9 mouse cellular contexts compared by ENCODE assay signal in the genomic region with DNA sequence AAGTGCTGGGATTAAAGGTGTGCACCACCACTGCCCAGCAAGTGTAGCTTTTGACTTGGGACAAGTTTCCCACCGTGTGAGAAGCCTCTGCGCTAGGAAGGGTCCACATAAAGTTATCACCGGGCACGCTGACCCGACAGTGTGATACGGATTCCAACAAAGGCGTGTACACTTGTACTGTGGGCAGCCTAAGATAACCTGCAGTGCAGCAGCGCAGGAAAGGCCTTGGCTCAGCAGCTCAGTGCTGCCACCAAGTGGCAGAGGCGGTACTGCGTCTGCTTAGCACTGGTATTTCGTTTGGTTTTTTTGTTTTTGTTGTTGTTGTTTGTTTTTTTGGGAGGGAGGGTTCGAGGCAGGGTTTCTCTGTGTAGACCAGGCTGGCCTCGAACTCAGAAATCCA.
DNase-seq lines count a peak whose midpoint lies in the region; ATAC-seq lines count a peak whose summit lies in the region.
"Had no signal": no experiment of that assay in that cellular context is flagged by ENCODE, and none has a peak within 500 bp of the region (broad histone marks: within the 10 kb centered on the region; RNA-seq: fewer than 3 reads in every experiment).

No protein-coding gene starts in this region.

- H3K36me3 ChIP-seq in hindbrain, embryonic 11.5 days (ENCODE audit: control insufficient read depth, insufficient read depth, low read length), result peaks cover 3% of the 10 kb centered on the region; the same call in 1 of the 2 replicates
- H3K36me3 ChIP-seq in hindbrain, embryonic 13.5 days, result peaks cover 43% of the 10 kb centered on the region
- H3K36me3 ChIP-seq in forebrain, embryonic 15.5 days, result peaks cover 26% of the 10 kb centered on the region
- H3K36me3 ChIP-seq in intestine, embryonic 14.5 days (ENCODE audit: control insufficient read depth, insufficient read depth, low read length), result peaks cover 36% of the 10 kb centered on the region
- H3K36me3 ChIP-seq in limb, embryonic 10.5 days, result peaks cover 43% of the 10 kb centered on the region
- H3K36me3 ChIP-seq in midbrain, embryonic 13.5 days, result peaks cover 42% of the 10 kb centered on the region

- 18% methylated on average over 13 of the region's 13 CpGs for WGBS in hindbrain, embryonic 11.5 days
- 15% methylated on average over 13 of the region's 13 CpGs for WGBS in hindbrain, embryonic 13.5 days
- WGBS in forebrain, embryonic 15.5 days, result 12% methylated on average over 13 of the region's 13 CpGs
- WGBS in intestine, embryonic 14.5 days, result 16% methylated on average over 13 of the region's 13 CpGs
- 16% methylated on average over 13 of the region's 13 CpGs for whole genome bisulfite sequencing in limb, embryonic 10.5 days
- 13% methylated on average over 13 of the region's 13 CpGs for WGBS in midbrain, embryonic 13.5 days

- no peak overlapping the region for H3K9ac ChIP-seq in hindbrain, embryonic 11.5 days (ENCODE audit: low read depth, low read length)
- H3K9ac ChIP-seq in hindbrain, embryonic 13.5 days, result no peak overlapping the region
- H3K9ac ChIP-seq in forebrain, embryonic 15.5 days (replicated peaks), result no peak overlapping the region
- no peak overlapping the region for H3K9ac ChIP-seq in intestine, embryonic 14.5 days (ENCODE audit: low read length)
- H3K9ac ChIP-seq in midbrain, embryonic 13.5 days (replicated peaks), result no peak overlapping the region
- H3K9ac ChIP-seq: embryonic facial prominence, embryonic 12.5 days had no signal

- no peaks in the 10 kb centered on the region for H3K4me1 ChIP-seq in hindbrain, embryonic 11.5 days (replicated peaks; ENCODE audit: control insufficient read depth, insufficient read depth, low read length)
- H3K4me1 ChIP-seq in hindbrain, embryonic 13.5 days (replicated peaks), result no peaks in the 10 kb centered on the region
- H3K4me1 ChIP-seq in forebrain, embryonic 15.5 days, result no peaks in the 10 kb centered on the region
- no peaks in the 10 kb centered on the region for H3K4me1 ChIP-seq in intestine, embryonic 14.5 days (replicated peaks; ENCODE audit: control insufficient read depth, insufficient read depth, low read length)
- H3K4me1 ChIP-seq in limb, embryonic 10.5 days, result peaks cover 16% of the 10 kb centered on the region
- H3K4me1 ChIP-seq in midbrain, embryonic 13.5 days (replicated peaks), result no peaks in the 10 kb centered on the region
- H3K4me1 ChIP-seq: embryonic facial prominence, embryonic 12.5 days had no signal

- peak; percentile 86 for DNase-seq in hindbrain, embryonic 11.5 days (ENCODE audit: low spot score)
- DNase-seq in c-Kit-positive CD71-positive TER-119-negative erythroid progenitor cells, embryonic 14.5 days (ENCODE audit: low read depth), result peak; percentile 61
- peak; percentile 85 for DNase-seq in intestine, embryonic 14.5 days (ENCODE audit: low spot score)
- peak; percentile 81 for DNase-seq in limb, embryonic 10.5 days (ENCODE audit: low spot score)
- peak; percentile 40 for DNase-seq in skeletal muscle tissue, adult 2 months (ENCODE audit: low read depth, low spot score)

- no peaks in the 10 kb centered on the region for H3K9me3 ChIP-seq in hindbrain, embryonic 11.5 days (ENCODE audit: control insufficient read depth, low read length)
- H3K9me3 ChIP-seq in hindbrain, embryonic 13.5 days, result no peaks in the 10 kb centered on the region
- no peaks in the 10 kb centered on the region for H3K9me3 ChIP-seq in forebrain, embryonic 15.5 days
- no peaks in the 10 kb centered on the region for H3K9me3 ChIP-seq in intestine, embryonic 14.5 days (ENCODE audit: control insufficient read depth, low read length)
- H3K9me3 ChIP-seq in limb, embryonic 10.5 days (replicated peaks), result no peaks in the 10 kb centered on the region
- H3K9me3 ChIP-seq in midbrain, embryonic 13.5 days, result no peaks in the 10 kb centered on the region
- H3K9me3 ChIP-seq: embryonic facial prominence, embryonic 12.5 days had no signal

- H3K27ac ChIP-seq in hindbrain, embryonic 11.5 days (ENCODE audit: low read depth, low read length), result no peak overlapping the region
- no peak overlapping the region for H3K27ac ChIP-seq in hindbrain, embryonic 13.5 days
- H3K27ac ChIP-seq in forebrain, embryonic 15.5 days (replicated peaks), result no peak overlapping the region
- no peak overlapping the region for H3K27ac ChIP-seq in intestine, embryonic 14.5 days (ENCODE audit: low read depth)
- no peak overlapping the region for H3K27ac ChIP-seq in limb, embryonic 10.5 days
- no peak overlapping the region for H3K27ac ChIP-seq in midbrain, embryonic 13.5 days
- H3K27ac ChIP-seq: embryonic facial prominence, embryonic 12.5 days had no signal

- H3K27me3 ChIP-seq in hindbrain, embryonic 11.5 days (ENCODE audit: control insufficient read depth, insufficient read depth, low read length), result no peaks in the 10 kb centered on the region
- no peaks in the 10 kb centered on the region for H3K27me3 ChIP-seq in hindbrain, embryonic 13.5 days
- no peaks in the 10 kb centered on the region for H3K27me3 ChIP-seq in forebrain, embryonic 15.5 days
- no peaks in the 10 kb centered on the region for H3K27me3 ChIP-seq in intestine, embryonic 14.5 days (replicated peaks; ENCODE audit: control insufficient read depth, insufficient read depth, low read length)
- H3K27me3 ChIP-seq in limb, embryonic 10.5 days (ENCODE audit: low read depth, poor library complexity, severe bottlenecking), result no peaks in the 10 kb centered on the region
- no peaks in the 10 kb centered on the region for H3K27me3 ChIP-seq in midbrain, embryonic 13.5 days
- H3K27me3 ChIP-seq: embryonic facial prominence, embryonic 12.5 days had no signal

- ATAC-seq in hindbrain, embryonic 11.5 days (ENCODE audit: low FRiP score), result 0 out of 2 replicates have a peak, but pooled peaks have one; percentile 38
- ATAC-seq in hindbrain, embryonic 13.5 days (ENCODE audit: low FRiP score), result no peak
- ATAC-seq in forebrain, embryonic 15.5 days (replicated peaks), result peak; percentile 49
- peak; percentile 79 for ATAC-seq in intestine, embryonic 14.5 days (replicated peaks; ENCODE audit: low FRiP score, low TSS enrichment, low read depth)
- peak; percentile 51; the same call in 1 of the 2 replicates for ATAC-seq in midbrain, embryonic 13.5 days

- H3K4me2 ChIP-seq in hindbrain, embryonic 11.5 days (replicated peaks; ENCODE audit: low read depth, low read length), result no peak overlapping the region
- H3K4me2 ChIP-seq in hindbrain, embryonic 13.5 days, result no peak overlapping the region
- no peak overlapping the region for H3K4me2 ChIP-seq in forebrain, embryonic 15.5 days (replicated peaks)
- H3K4me2 ChIP-seq in intestine, embryonic 14.5 days (ENCODE audit: low read length), result no peak overlapping the region
- H3K4me2 ChIP-seq in midbrain, embryonic 13.5 days (replicated peaks), result no peak overlapping the region
- H3K4me2 ChIP-seq: embryonic facial prominence, embryonic 12.5 days had no signal

- H3K4me3 ChIP-seq in hindbrain, embryonic 11.5 days (ENCODE audit: low read depth, low read length), result no peak overlapping the region
- no peak overlapping the region for H3K4me3 ChIP-seq in hindbrain, embryonic 13.5 days
- no peak overlapping the region for H3K4me3 ChIP-seq in forebrain, embryonic 15.5 days
- H3K4me3 ChIP-seq in intestine, embryonic 14.5 days (ENCODE audit: low read depth, low read length), result no peak overlapping the region
- no peak overlapping the region for H3K4me3 ChIP-seq in limb, embryonic 10.5 days
- H3K4me3 ChIP-seq in midbrain, embryonic 13.5 days (replicated peaks), result no peak overlapping the region
- H3K4me3 ChIP-seq: embryonic facial prominence, embryonic 12.5 days had no signal
